Mouse (Mus musculus): ENCODE measurements at regions not wholly inside any gene's neighbourhood (a gene's known extent, or its start where the extent isn't known, plus 50 kb on each side); places are given as distances from the start of the nearest gene placed in this dataset.
A peak's percentile ranks its signal among the peaks of the same experiment; 100 is the strongest.

GRCm38 (mm10) chr6:116893299-116893698 lies 176.6 kb upstream of the Tmem72 start:
- TF ChIP-seq CTCF (IDR thresholded peaks at IDR 0.05) (no peak), POLR2A (IDR thresholded peaks at IDR 0.05; ENCODE audit: insufficient read depth, low read depth, low read length) (no peak), EP300 (IDR thresholded peaks at IDR 0.05; ENCODE audit: insufficient read depth, low read depth, low read length) (no peak)
- 86% methylated on average over 8 of the region's 8 CpGs for WGBS
- intact Hi-C loops (cut with DNase I) = no loop called here
- H3K4me3 ChIP-seq = no peak overlapping the region
- H3K27ac ChIP-seq = no peak overlapping the region
- no peaks in the 10 kb centered on the region for H3K27me3 ChIP-seq (ENCODE audit: control insufficient read depth, insufficient read depth, low read length)
- no peaks in the 10 kb centered on the region for H3K79me2 ChIP-seq (replicated peaks; ENCODE audit: control insufficient read depth, insufficient read depth, low read length)
- no peaks in the 10 kb centered on the region for H3K36me3 ChIP-seq (ENCODE audit: control insufficient read depth, insufficient read depth, low read length)
- no peak overlapping the region for H3K9ac ChIP-seq (ENCODE audit: low read depth, low read length)
- DNase-seq = no peak
- H3K4me1 ChIP-seq (ENCODE audit: control insufficient read depth, insufficient read depth, low read length) = no peaks in the 10 kb centered on the region

DNA sequence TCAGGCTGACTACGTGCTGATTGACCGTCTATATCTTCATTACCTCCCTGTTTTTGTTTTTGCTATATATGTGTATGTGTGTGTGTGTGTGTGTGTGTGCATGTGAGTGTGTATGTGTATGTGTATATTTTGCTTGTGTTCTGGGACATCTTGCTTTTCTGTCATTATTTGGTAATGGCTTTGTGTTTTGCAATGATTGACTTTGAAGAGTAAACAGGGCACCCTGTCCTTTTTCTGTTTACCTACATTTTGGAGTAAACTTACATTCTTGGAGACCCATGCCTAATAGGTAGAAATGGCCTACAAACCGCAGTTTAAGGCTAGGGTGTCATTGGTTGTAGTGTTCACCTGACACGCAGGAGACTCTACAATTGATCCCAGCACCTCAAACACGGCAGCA lies 177.5 kb upstream of the Tmem72 start:
- H3K36me3 ChIP-seq (ENCODE audit: control insufficient read depth, insufficient read depth, low read length) = no peaks in the 10 kb centered on the region
- no peak overlapping the region for H3K9ac ChIP-seq (ENCODE audit: low read depth, low read length)
- H3K4me1 ChIP-seq (ENCODE audit: control insufficient read depth, insufficient read depth, low read length) = no peaks in the 10 kb centered on the region
- H3K4me3 ChIP-seq = no peak overlapping the region
- no peaks in the 10 kb centered on the region for H3K27me3 ChIP-seq (ENCODE audit: control insufficient read depth, insufficient read depth, low read length)
- no peaks in the 10 kb centered on the region for H3K79me2 ChIP-seq (replicated peaks; ENCODE audit: control insufficient read depth, insufficient read depth, low read length)
- no peak for DNase-seq
- 88% methylated on average over 5 of the region's 5 CpGs for WGBS
- intact Hi-C loops (cut with DNase I) = no loop called here
- H3K27ac ChIP-seq = no peak overlapping the region
- TF ChIP-seq POLR2A (IDR thresholded peaks at IDR 0.05; ENCODE audit: insufficient read depth, low read depth, low read length) = no peak
- no peak for TF ChIP-seq CTCF (IDR thresholded peaks at IDR 0.05)

- no peak overlapping the region for H3K27ac ChIP-seq
Observed at GRCm38 (mm10) chr6:116895114-116895513, 178.4 kb upstream of the Tmem72 start.

DNA sequence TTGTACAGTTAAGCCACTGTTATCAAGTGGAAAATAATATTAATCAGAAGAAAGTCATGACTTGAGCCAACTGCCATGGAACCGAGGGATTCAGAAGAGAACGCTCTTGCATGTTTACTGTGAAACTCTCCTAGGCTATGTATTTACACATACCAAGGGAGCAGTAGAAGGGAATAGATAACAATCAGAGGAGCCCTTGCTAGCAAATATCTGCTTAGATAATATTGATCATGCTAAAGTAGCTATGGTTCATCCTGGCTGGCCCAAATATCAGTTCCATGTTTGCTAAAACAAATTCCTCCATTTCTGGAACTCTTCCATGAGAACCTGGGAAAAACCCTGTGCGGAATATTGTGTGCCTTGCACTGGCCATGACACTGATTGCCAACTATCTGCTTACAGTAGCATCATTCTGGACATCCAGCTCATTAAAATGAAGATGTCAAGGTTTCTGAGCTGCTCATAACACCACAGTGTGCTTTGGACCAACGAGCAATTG lies 179.5 kb upstream of the Tmem72 start:
- TF ChIP-seq EP300 (IDR thresholded peaks at IDR 0.05; ENCODE audit: insufficient read depth, low read depth, low read length) (no peak), POLR2A (IDR thresholded peaks at IDR 0.05; ENCODE audit: insufficient read depth, low read depth, low read length) (no peak), CTCF (IDR thresholded peaks at IDR 0.05) (no peak)
- Histone ChIP-seq H3K27me3 (ENCODE audit: control insufficient read depth, insufficient read depth, low read length) (no peaks in the 10 kb centered on the region), H3K27ac (no peak overlapping the region), H3K4me1 (ENCODE audit: control insufficient read depth, insufficient read depth, low read length) (no peaks in the 10 kb centered on the region), H3K9ac (ENCODE audit: low read depth, low read length) (no peak overlapping the region), H3K4me3 (no peak overlapping the region), H3K79me2 (replicated peaks; ENCODE audit: control insufficient read depth, insufficient read depth, low read length) (no peaks in the 10 kb centered on the region), H3K36me3 (ENCODE audit: control insufficient read depth, insufficient read depth, low read length) (no peaks in the 10 kb centered on the region)
- intact Hi-C loops (cut with DNase I) = no loop called here
- 83% methylated on average over 4 of the region's 4 CpGs for WGBS
- DNase-seq = no peak

More at GRCm38 (mm10) chr6:116895114-116895513, 178.4 kb upstream of the Tmem72 start:
- H3K9ac ChIP-seq (ENCODE audit: low read depth, low read length) = no peak overlapping the region
- H3K36me3 ChIP-seq (ENCODE audit: control insufficient read depth, insufficient read depth, low read length) = no peaks in the 10 kb centered on the region
- TF ChIP-seq CTCF (IDR thresholded peaks at IDR 0.05) = no peak
- TF ChIP-seq POLR2A (IDR thresholded peaks at IDR 0.05; ENCODE audit: insufficient read depth, low read depth, low read length) = no peak
- no peak for TF ChIP-seq EP300 (IDR thresholded peaks at IDR 0.05; ENCODE audit: insufficient read depth, low read depth, low read length)
- H3K4me1 ChIP-seq (ENCODE audit: control insufficient read depth, insufficient read depth, low read length) = no peaks in the 10 kb centered on the region
- WGBS = 20% methylated on average over 5 of the region's 5 CpGs
- intact Hi-C loops (cut with DNase I) = no loop called here
- H3K27me3 ChIP-seq (ENCODE audit: control insufficient read depth, insufficient read depth, low read length) = no peaks in the 10 kb centered on the region
- peak; percentile 10 to 18 for DNase-seq
- H3K79me2 ChIP-seq (replicated peaks; ENCODE audit: control insufficient read depth, insufficient read depth, low read length) = no peaks in the 10 kb centered on the region
- no peak overlapping the region for H3K4me3 ChIP-seq

- no peaks in the 10 kb centered on the region for H3K27me3 ChIP-seq (ENCODE audit: control insufficient read depth, insufficient read depth, low read length)
Observed at GRCm38 (mm10) chr6:116901816-116902215, 185.1 kb upstream of the Tmem72 start.

GRCm38 (mm10) chr6:116902371-116902770 lies 185.7 kb upstream of the Tmem72 start:
- intact Hi-C loops (cut with DNase I) = no loop called here
- TF ChIP-seq CTCF (IDR thresholded peaks at IDR 0.05) = no peak
- no peak for TF ChIP-seq EP300 (IDR thresholded peaks at IDR 0.05; ENCODE audit: insufficient read depth, low read depth, low read length)
- TF ChIP-seq POLR2A (IDR thresholded peaks at IDR 0.05; ENCODE audit: insufficient read depth, low read depth, low read length) = no peak
- no peaks in the 10 kb centered on the region for H3K27me3 ChIP-seq (ENCODE audit: control insufficient read depth, insufficient read depth, low read length)
- no peaks in the 10 kb centered on the region for H3K4me1 ChIP-seq (ENCODE audit: control insufficient read depth, insufficient read depth, low read length)
- WGBS = 80% methylated on average over 3 of the region's 3 CpGs
- no peak overlapping the region for H3K4me3 ChIP-seq
- H3K79me2 ChIP-seq (replicated peaks; ENCODE audit: control insufficient read depth, insufficient read depth, low read length) = no peaks in the 10 kb centered on the region
- H3K27ac ChIP-seq = no peak overlapping the region
- no peak overlapping the region for H3K9ac ChIP-seq (ENCODE audit: low read depth, low read length)
- no peak for DNase-seq
- H3K36me3 ChIP-seq (ENCODE audit: control insufficient read depth, insufficient read depth, low read length) = no peaks in the 10 kb centered on the region

More at GRCm38 (mm10) chr6:116901816-116902215, 185.1 kb upstream of the Tmem72 start:
- Histone ChIP-seq H3K4me1 (ENCODE audit: control insufficient read depth, insufficient read depth, low read length) (no peaks in the 10 kb centered on the region), H3K27ac (no peak overlapping the region), H3K9ac (ENCODE audit: low read depth, low read length) (no peak overlapping the region), H3K4me3 (no peak overlapping the region), H3K36me3 (ENCODE audit: control insufficient read depth, insufficient read depth, low read length) (no peaks in the 10 kb centered on the region), H3K79me2 (replicated peaks; ENCODE audit: control insufficient read depth, insufficient read depth, low read length) (no peaks in the 10 kb centered on the region)
- WGBS = 35% methylated on average over 1 of the region's 1 CpGs
- no peak for DNase-seq
- intact Hi-C loops (cut with DNase I) = no loop called here
- TF ChIP-seq CTCF (IDR thresholded peaks at IDR 0.05) (no peak), EP300 (IDR thresholded peaks at IDR 0.05; ENCODE audit: insufficient read depth, low read depth, low read length) (no peak), POLR2A (IDR thresholded peaks at IDR 0.05; ENCODE audit: insufficient read depth, low read depth, low read length) (no peak)

Data from heart, adult 2 months (tissue).